Mouse (Mus musculus) intestine, postnatal 0 days (tissue): Measurements from ENCODE around the gene Tmem198. TPM values are rescaled to one million over a fixed set of nuclear protein-coding genes. Genes with fewer than 3 reads are reported as not detected.

ENCODE experiments used
- ATAC-seq: fragments of 200-750 bp; cut with Nextera tagmentation; 2 replicates; pipeline ENCODE4 v1.8.0; 2017; ENCODE audit warnings: mild to moderate bottlenecking, moderate TSS enrichment, moderate library complexity
- H3K27ac ChIP-seq: fragments of 300-500 bp; sonication (generic); 2 replicates; pipeline ENCODE4 v1.5.1; 2014; ENCODE audit warnings: mild to moderate bottlenecking, low read depth, low read length, moderate library complexity
- H3K27me3 ChIP-seq: fragments of 300-500 bp; sonication (generic); replicated peaks from 2 replicates; pipeline ENCODE4 v1.6.1; 2014; ENCODE audit warnings: low read length, mixed read lengths; ENCODE audit not compliant: control insufficient read depth, insufficient read depth
- H3K36me3 ChIP-seq: fragments of 300-500 bp; sonication (generic); 2 replicates; pipeline ENCODE4 v1.6.1; 2014; ENCODE audit warnings: mild to moderate bottlenecking, moderate library complexity; ENCODE audit not compliant: control insufficient read depth, insufficient read depth
- H3K4me1 ChIP-seq: fragments of 300-500 bp; sonication (generic); replicated peaks from 2 replicates; pipeline ENCODE4 v1.6.1; 2014; ENCODE audit warnings: antibody characterized with exemption, low read length, mixed read lengths; ENCODE audit not compliant: control insufficient read depth, insufficient read depth
- H3K4me2 ChIP-seq: fragments of 300-500 bp; sonication (generic); replicated peaks from 2 replicates; pipeline ENCODE4 v1.6.1; 2014; ENCODE audit warnings: low read depth, mild to moderate bottlenecking, moderate library complexity
- H3K4me3 ChIP-seq: fragments of 300-500 bp; sonication (generic); 2 replicates; pipeline ENCODE4 v1.5.1; 2014; ENCODE audit warnings: low read depth, low read length
- H3K9ac ChIP-seq: fragments of 300-500 bp; sonication (generic); 2 replicates; pipeline ENCODE4 v1.6.1; 2014; ENCODE audit warnings: mild to moderate bottlenecking, low read depth, low read length
- H3K9me3 ChIP-seq: fragments of 300-500 bp; sonication (generic); 2 replicates; pipeline ENCODE4 v1.6.1; 2016; ENCODE audit warnings: mixed run types; ENCODE audit not compliant: control insufficient read depth
- CTCF ChIP-seq: sonication (generic); IDR thresholded peaks from 2 replicates; pipeline ENCODE4 v1.5.1; 2016; ENCODE audit warnings: low read depth, mild to moderate bottlenecking, control low read depth, antibody characterized with exemption, moderate library complexity
- WGBS: fragments of 180-500 bp; shearing (Covaris S2); extraction: QIAGEN DNeasy Blood & Tissue Kit; methylation state at CpG from one replicate; pipeline ENCODE4 v1.1.7; 2014; 5-methylcytosine and 5-hydroxymethylcytosine counted together
- polyA plus RNA-seq: library from polyadenylated mRNA; unstranded; fragments of >200 nt; fragmentation: Nextera tagmentation; extraction: Ambion mirVana; gene quantifications from 2 replicates; pipeline ENCODE4 v1.2.1, GENCODE M21; 2015

Gene Tmem198
- polyA plus RNA-seq, 1 experiment from 2014 or later, result 1.3 TPM

DNA sequence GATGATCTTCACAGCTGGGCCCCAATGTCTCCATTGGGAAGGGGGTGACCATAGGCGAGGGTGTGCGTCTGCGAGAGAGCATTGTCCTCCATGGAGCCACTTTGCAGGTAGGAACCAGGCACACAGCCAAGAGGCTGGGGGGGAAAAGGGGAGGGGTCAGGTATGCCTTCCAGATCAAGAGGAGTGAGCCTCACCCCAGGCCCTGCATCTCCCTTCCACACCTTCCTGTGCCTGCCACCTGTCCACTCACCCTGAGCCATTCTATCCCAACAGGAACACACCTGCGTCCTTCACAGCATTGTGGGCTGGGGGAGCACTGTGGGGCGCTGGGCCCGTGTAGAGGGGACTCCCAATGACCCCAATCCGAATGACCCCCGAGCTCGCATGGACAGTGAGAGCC, 37.2 kb upstream of the Tmem198 start:
- Histone ChIP-seq H3K4me3 (no peak overlapping the region), H3K9ac (no peak overlapping the region), H3K36me3 (peaks cover 33% of the 10 kb centered on the region; the same call in 1 of the 2 replicates), H3K4me2 (no peak overlapping the region), H3K4me1 (peaks cover 4% of the 10 kb centered on the region), H3K27me3 (peaks cover 14% of the 10 kb centered on the region), H3K27ac (no peak overlapping the region), H3K9me3 (no peaks in the 10 kb centered on the region)
- no peak for TF ChIP-seq CTCF
- 84% methylated on average over 9 of the region's 9 CpGs for WGBS
- ATAC-seq, result no peak

DNA sequence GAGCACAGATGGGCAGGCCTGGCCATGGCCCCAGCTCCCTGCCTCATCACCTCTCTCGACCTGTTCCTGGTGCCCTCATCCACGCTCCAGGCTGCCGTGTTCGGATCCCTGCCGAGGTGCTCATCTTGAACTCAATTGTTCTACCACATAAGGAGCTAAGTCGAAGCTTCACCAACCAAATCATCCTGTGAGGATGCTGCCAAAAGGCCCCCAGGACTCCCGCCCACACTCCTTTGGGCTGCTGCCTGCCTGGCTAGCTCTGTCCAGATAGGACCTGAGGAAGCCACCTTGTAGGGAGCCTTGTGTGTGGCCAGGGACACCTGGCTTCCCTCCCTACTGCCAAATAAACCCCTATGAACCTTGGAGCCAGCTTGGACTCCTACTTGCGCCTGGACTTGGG, 36.5 kb upstream of the Tmem198 start:
- H3K9me3 ChIP-seq, result no peaks in the 10 kb centered on the region
- peaks cover 33% of the 10 kb centered on the region; the same call in 1 of the 2 replicates for H3K36me3 ChIP-seq
- ATAC-seq, result no peak
- no peak overlapping the region for H3K9ac ChIP-seq
- WGBS, result 70% methylated on average over 8 of the region's 8 CpGs
- H3K4me2 ChIP-seq, result no peak overlapping the region
- H3K27ac ChIP-seq, result no peak overlapping the region
- H3K4me1 ChIP-seq, result peaks cover 9% of the 10 kb centered on the region
- no peak for TF ChIP-seq CTCF
- H3K4me3 ChIP-seq, result no peak overlapping the region
- H3K27me3 ChIP-seq, result peaks cover 21% of the 10 kb centered on the region

DNA sequence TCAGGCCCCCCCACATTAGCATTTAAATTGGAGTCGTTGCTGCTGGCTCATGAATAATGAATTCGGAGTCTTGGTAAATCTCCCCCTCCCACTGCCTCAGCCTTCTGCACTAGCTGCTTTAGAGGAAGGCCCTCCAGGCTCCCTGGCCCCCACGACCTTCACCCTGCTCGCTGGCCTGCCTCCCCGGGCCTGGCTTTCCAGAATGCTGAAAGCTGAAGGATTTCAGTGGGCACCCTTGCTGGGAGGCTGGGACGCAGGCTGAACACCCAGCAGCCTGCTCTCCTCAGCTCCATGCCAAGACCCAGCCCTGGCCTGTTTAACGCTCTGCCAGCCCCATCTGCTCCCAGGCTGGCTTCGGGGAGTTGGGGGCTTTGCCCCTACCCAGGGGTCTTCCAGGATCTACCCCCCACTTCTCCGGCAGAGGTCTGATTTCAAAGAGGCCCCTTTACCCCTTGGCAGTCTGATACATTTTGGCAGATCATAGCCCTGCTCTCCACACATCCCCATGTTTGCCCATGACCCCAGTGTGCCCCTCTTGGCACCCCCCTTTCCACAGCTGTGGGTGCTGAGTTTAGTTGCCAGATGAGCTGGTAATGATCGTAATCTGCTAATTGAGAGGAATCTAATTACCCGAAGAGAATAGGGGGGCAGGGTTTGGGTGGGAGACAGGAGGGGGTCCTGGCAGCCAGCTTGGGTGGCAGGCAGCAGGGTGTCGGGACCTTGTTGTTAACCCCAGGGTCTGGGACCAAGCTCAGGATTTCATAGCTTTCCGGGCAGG, 35.9 kb upstream of the Tmem198 start:
- no peak for TF ChIP-seq CTCF
- WGBS, result 60% methylated on average over 13 of the region's 13 CpGs
- ATAC-seq, result no peak
- Histone ChIP-seq H3K27me3 (peaks cover 26% of the 10 kb centered on the region), H3K36me3 (peaks cover 33% of the 10 kb centered on the region; the same call in 1 of the 2 replicates), H3K9me3 (no peaks in the 10 kb centered on the region), H3K9ac (no peak overlapping the region), H3K27ac (no peak overlapping the region), H3K4me2 (no peak overlapping the region), H3K4me3 (no peak overlapping the region), H3K4me1 (peaks cover 9% of the 10 kb centered on the region)

DNA sequence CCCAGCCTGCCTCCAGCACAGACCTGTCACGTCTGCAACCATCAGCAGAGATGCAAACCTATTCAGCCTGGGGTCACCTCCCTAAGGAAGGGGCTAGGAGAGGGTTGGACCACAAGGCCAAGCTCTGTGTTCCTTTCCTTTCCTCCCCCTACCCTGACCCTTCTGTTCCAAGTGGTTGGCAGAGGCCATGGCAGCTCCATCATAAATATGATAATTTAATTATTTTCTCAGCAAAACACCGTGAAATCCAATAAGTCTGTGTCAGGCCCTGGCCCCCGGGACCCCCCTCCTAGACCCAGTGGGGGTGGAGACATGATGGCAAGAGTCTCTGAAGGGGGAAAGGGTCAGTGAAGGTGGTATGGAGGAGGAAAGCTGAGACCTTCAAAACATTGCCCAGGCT, 35.1 kb upstream of the Tmem198 start:
- no peak for ATAC-seq
- Histone ChIP-seq H3K4me3 (no peak overlapping the region), H3K4me1 (peaks cover 9% of the 10 kb centered on the region), H3K36me3 (peaks cover 33% of the 10 kb centered on the region; the same call in 1 of the 2 replicates), H3K27ac (no peak overlapping the region), H3K9me3 (no peaks in the 10 kb centered on the region), H3K9ac (no peak overlapping the region), H3K27me3 (peaks cover 33% of the 10 kb centered on the region), H3K4me2 (no peak overlapping the region)
- 59% methylated on average over 3 of the region's 3 CpGs for WGBS
- TF ChIP-seq CTCF, result no peak

DNA sequence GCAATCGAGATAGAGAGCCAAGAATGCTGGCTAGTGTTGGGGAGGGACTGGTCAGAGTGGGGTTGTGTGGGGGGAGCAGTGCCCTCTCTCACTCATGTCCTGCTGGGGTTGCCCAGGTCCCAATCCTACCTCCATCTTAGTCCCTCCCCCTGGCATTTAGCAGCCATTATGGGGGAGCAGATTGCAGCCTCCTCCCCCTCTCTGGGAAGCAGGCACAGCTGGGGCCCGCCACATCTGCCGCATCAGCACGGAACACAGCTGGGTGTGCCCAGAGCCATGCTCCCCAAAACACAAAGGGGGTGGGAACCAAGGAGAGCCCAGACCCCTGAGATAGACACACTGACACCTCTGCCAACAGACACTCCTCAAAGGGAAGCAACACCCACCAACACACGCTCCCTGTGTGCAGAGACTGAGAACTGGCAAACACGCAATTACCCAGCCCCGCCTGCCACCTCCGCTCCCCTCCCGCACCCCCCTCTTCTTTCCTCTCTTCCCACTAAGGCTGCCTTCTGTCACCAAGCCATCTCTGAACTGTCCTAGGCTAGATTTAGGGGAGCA, 34.1 kb upstream of the Tmem198 start:
- no peak overlapping the region for H3K4me3 ChIP-seq
- peaks cover 33% of the 10 kb centered on the region; the same call in 1 of the 2 replicates for H3K36me3 ChIP-seq
- 18% methylated on average over 9 of the region's 9 CpGs for WGBS
- ATAC-seq, result no peak
- peaks cover 43% of the 10 kb centered on the region for H3K27me3 ChIP-seq
- no peaks in the 10 kb centered on the region for H3K9me3 ChIP-seq
- peaks cover 9% of the 10 kb centered on the region for H3K4me1 ChIP-seq
- TF ChIP-seq CTCF, result no peak
- no peak overlapping the region for H3K4me2 ChIP-seq
- H3K9ac ChIP-seq, result no peak overlapping the region
- no peak overlapping the region for H3K27ac ChIP-seq

DNA sequence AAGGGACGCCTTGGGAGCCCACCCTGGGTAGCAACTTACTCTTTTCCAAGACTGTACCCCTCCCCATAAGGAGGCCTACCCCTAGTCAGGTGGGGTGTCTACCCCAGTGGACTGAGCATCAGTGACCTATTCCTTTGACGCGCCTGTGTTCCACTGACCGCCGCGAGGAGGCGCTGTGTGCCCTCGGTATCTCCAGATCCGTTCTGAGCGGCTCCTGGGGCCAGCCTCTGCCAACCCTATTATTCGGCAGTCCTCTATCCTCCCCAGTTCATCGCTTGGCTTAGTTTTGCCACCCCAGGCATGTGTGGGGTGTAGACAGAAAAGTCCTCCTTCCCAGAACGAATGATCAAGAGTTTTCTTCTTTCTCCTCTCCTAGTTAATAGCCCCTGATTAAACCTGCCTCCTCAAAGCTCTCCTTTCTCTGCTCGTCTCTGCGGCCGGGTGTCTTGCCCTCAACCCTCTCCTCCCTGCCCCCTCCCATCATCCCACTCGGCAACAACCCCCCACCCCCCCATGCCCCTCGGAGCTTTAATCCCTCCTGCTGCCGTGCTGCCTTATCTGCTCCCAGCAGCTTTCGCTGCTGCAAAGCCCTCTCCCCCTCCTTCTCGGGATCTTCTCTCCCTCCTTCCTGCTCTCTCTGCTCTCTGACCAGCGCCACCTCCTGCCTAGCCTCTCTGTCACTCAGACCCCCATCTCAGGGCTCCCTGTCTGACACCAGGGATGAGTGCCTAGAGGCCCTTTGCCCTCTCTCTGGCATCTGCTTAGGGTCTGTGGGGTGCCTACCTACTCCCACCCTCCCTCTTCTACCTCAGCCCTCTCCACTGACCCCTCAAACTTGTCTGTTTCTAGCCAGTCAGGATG, 33.4 kb upstream of the Tmem198 start:
- no peak overlapping the region for H3K4me3 ChIP-seq
- H3K4me2 ChIP-seq, result peak overlapping the region; percentile 51
- no peaks in the 10 kb centered on the region for H3K9me3 ChIP-seq
- 1% methylated on average over 22 of the region's 22 CpGs for WGBS
- peaks cover 26% of the 10 kb centered on the region; the same call in 1 of the 2 replicates for H3K36me3 ChIP-seq
- H3K9ac ChIP-seq, result no peak overlapping the region
- peaks cover 9% of the 10 kb centered on the region for H3K4me1 ChIP-seq
- peak; percentile 93 for TF ChIP-seq CTCF
- H3K27ac ChIP-seq, result no peak overlapping the region
- H3K27me3 ChIP-seq, result peaks cover 51% of the 10 kb centered on the region
- ATAC-seq, result peak; percentile 45; the same call in 1 of the 2 replicates
